Mouse (Mus musculus): ENCODE results near the gene Ccdc138.

- TF ChIP-seq POLR2A (IDR thresholded peaks at IDR 0.05; ENCODE audit: insufficient read length, low read depth): no peak
- TF ChIP-seq MAX (IDR thresholded peaks at IDR 0.05; ENCODE audit: low read depth): no peak
- TF ChIP-seq USF1 (IDR thresholded peaks at IDR 0.05; ENCODE audit: low read depth): no peak
- no peak for TF ChIP-seq REST (IDR thresholded peaks at IDR 0.05; ENCODE audit: insufficient read depth, insufficient read length)
- no peak for TF ChIP-seq MYOD1 (IDR thresholded peaks at IDR 0.05; ENCODE audit: control insufficient read depth in 1 of 3, insufficient read length in 2 of 3, low read depth in 2 of 3)
- TF ChIP-seq TCF12 (IDR thresholded peaks at IDR 0.05; ENCODE audit: insufficient read depth, poor library complexity, severe bottlenecking): no peak
- TF ChIP-seq MYOG (IDR thresholded peaks at IDR 0.05; ENCODE audit: control insufficient read depth in 1 of 3, insufficient read depth in 1 of 3, insufficient read length in 2 of 3, low read depth in 2 of 3): no peak
Measured at GRCm38 (mm10) chr10:58451575-58451974, 46.2 kb upstream of the Ccdc138 start.

Measured in myocyte (in vitro differentiated cells).